Mouse (Mus musculus): ENCODE data around the gene Il34. TPM values are rescaled to one million over a fixed set of nuclear protein-coding genes. Genes with fewer than 3 reads are reported as not detected.

Il34 gene
- polyA plus RNA-seq, 1 experiment: 108 TPM

DNA sequence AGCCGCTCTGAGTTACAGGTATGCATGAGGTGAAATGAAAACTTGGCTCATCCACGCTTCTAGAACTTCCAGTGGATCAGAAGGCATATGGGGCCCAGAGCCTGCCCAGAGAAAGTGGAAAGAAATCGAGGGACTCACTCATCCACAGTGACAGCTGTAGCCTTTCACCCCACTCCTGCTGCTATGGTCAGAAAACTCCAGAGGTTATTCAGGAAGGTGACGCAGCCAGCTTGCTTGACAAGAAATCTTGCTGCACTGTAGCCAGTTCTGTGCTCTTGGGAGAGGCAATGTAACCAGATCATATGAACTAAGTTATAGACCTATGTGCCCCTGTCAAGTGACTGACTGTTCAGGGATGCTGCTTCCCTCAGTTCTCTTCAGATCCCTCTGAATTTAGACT lies 109.7 kb downstream of the Il34 start:
- TF ChIP-seq POLR2A (IDR thresholded peaks at IDR 0.05; ENCODE audit: extremely low read depth, insufficient read depth, low read length): no peak
- TF ChIP-seq CTCF (IDR thresholded peaks at IDR 0.05; ENCODE audit: extremely low read depth, insufficient read depth, low read length): no peak
- no peak overlapping the region for H3K27ac ChIP-seq (ENCODE audit: insufficient read depth, low read length)
- no peak overlapping the region for H3K4me3 ChIP-seq (ENCODE audit: insufficient read depth, low read length)
- H3K4me1 ChIP-seq (ENCODE audit: control insufficient read depth, insufficient read depth, low read length): peaks cover 19% of the 10 kb centered on the region

DNA sequence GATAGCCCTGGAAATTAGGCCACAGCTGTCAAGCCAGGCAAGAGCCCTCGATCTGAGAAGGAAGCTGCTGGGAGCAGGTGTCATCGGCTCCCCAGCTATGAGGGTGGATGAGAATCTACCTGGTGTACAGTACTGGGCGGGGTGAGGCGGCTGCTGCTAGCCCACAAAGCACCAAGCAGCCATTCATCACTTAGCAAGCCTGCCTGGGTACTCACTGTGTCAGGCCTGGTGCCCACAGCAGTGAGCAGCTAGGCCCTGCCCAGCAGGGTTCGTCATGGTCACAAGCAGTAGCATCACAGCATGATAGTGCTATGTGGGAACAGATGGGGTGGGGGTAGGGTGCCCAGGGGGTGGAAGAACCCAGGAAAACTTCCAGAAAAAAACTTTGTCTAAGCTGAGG lies 110.3 kb downstream of the Il34 start:
- no peak overlapping the region for H3K4me3 ChIP-seq (ENCODE audit: insufficient read depth, low read length)
- peaks cover 19% of the 10 kb centered on the region for H3K4me1 ChIP-seq (ENCODE audit: control insufficient read depth, insufficient read depth, low read length)
- peak overlapping the region; percentile 12; the same call in 1 of the 2 replicates for H3K27ac ChIP-seq (ENCODE audit: insufficient read depth, low read length)
- no peak for TF ChIP-seq POLR2A (IDR thresholded peaks at IDR 0.05; ENCODE audit: extremely low read depth, insufficient read depth, low read length)
- no peak for TF ChIP-seq CTCF (IDR thresholded peaks at IDR 0.05; ENCODE audit: extremely low read depth, insufficient read depth, low read length)

DNA sequence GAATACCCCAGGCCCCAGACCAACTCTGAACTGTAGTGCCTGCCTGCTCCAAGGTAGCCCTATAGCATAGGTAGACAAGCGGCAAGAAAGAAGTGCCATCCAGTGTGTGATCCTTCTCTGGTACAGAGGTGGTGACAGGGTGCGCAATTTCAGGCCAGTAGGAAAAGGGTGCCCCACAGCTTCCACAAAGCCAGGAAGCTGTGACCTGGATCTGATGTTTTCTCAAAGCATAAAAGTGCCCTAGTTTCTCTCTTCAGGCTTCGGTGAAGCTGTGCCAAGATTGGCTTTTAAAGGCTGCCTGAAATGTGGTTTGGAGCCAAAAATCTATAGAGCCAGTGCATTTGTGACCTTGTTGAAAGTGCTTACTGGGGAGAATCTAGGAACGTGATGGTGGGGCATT lies 110.9 kb downstream of the Il34 start:
- no peak overlapping the region for H3K4me3 ChIP-seq (ENCODE audit: insufficient read depth, low read length)
- TF ChIP-seq CTCF (IDR thresholded peaks at IDR 0.05; ENCODE audit: extremely low read depth, insufficient read depth, low read length): no peak
- no peak for TF ChIP-seq POLR2A (IDR thresholded peaks at IDR 0.05; ENCODE audit: extremely low read depth, insufficient read depth, low read length)
- peaks cover 19% of the 10 kb centered on the region for H3K4me1 ChIP-seq (ENCODE audit: control insufficient read depth, insufficient read depth, low read length)
- H3K27ac ChIP-seq (ENCODE audit: insufficient read depth, low read length): 0 out of 2 replicates have a peak overlapping the region, but pooled peaks have one; percentile 12

DNA sequence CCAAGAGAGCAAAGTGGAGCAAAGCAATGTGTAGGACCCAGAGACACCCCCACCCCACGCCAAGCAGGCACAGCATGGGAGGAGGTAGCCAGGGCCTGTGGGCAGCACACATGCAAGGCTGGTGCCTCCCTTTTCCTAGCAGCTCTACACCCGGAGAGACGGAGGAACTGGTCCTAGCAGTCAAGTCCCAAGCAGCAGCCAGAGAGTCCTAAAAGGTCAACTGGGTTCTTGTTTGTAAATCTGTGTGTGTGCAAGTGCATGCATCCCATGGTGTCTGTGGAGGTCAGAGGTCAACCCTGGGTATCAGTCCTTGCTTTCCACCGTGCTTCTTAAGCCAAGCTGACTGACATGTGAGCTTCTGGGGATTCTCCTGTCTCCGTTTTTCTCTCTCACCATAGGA lies 111.5 kb downstream of the Il34 start:
- Histone ChIP-seq H3K4me1 (ENCODE audit: control insufficient read depth, insufficient read depth, low read length) (peaks cover 19% of the 10 kb centered on the region), H3K4me3 (ENCODE audit: insufficient read depth, low read length) (no peak overlapping the region), H3K27ac (ENCODE audit: insufficient read depth, low read length) (no peak overlapping the region)
- no peak for TF ChIP-seq CTCF (IDR thresholded peaks at IDR 0.05; ENCODE audit: extremely low read depth, insufficient read depth, low read length)
- no peak for TF ChIP-seq POLR2A (IDR thresholded peaks at IDR 0.05; ENCODE audit: extremely low read depth, insufficient read depth, low read length)

Other genes with a start within 250 kb of the Il34 start
- gene Vac14, start 187.3 kb downstream of the Il34 start, polyA plus RNA-seq (2012; rRNA removed): 23.2 and 24.3 TPM in 2 replicates
- 156 and 161 TPM in 2 replicates for gene Mtss1l, start 84.4 kb downstream of the Il34 start, polyA plus RNA-seq (2012; rRNA removed)
- 41.8 and 42.9 TPM in 2 replicates for gene Cog4, start 40.7 kb upstream of the Il34 start, polyA plus RNA-seq (2012; rRNA removed)
- 36.8 and 37.4 TPM in 2 replicates for gene Sf3b3, start 40.9 kb upstream of the Il34 start, polyA plus RNA-seq (2012; rRNA removed)
- 18.0 and 18.2 TPM in 2 replicates for gene Fuk, start 96.6 kb upstream of the Il34 start, polyA plus RNA-seq (2012; rRNA removed)
- 57.8 and 64.8 TPM in 2 replicates for gene St3gal2, start 114.0 kb upstream of the Il34 start, polyA plus RNA-seq (2012; rRNA removed)
- 23.8 TPM in 2 replicates for gene Ddx19a, start 191.9 kb upstream of the Il34 start, polyA plus RNA-seq (2012; rRNA removed)
- 13.0 and 13.4 TPM in 2 replicates for gene Ddx19b, start 225.8 kb upstream of the Il34 start, polyA plus RNA-seq (2012; rRNA removed)
- gene Aars, start 227.2 kb upstream of the Il34 start, polyA plus RNA-seq (2012; rRNA removed): 70.9 and 71.7 TPM in 2 replicates

All from cortical plate, adult 2 months (tissue).